ENCODE assay signal across 15 mouse cellular contexts in genomic region chr2:70588200-70588599, GRCm38 (mm10). TPM values are rescaled to one million over a fixed set of nuclear protein-coding genes. Genes with fewer than 3 reads are reported as not detected.
"Had no signal": no experiment of that assay in that cellular context is flagged by ENCODE, and none has a peak within 500 bp of the region (broad histone marks: within the 10 kb centered on the region; RNA-seq: fewer than 3 reads in every experiment).

No protein-coding gene starts in this region.

- DNase-seq: lung, adult 18-20 months; lung, embryonic 14.5 days; lung, postnatal 10 days; lung, postnatal 4 days; midbrain, embryonic 14.5 days; retina, postnatal 1 day; right cerebral cortex, adult 18-20 months; right cerebral cortex, postnatal 25 days; right cerebral cortex, postnatal 4 days; spleen, adult 18-20 months; thymus, adult 18-20 months; thymus, postnatal 14 days; thymus, postnatal 36 days had no signal

RNA-seq across cellular contexts. Expression of gene Gad1, which starts 35.3 kb away (rescaled TPM):
- total RNA-seq: megakaryocyte, adult 5-6 weeks; megakaryocyte-erythroid progenitor cell, adult 5-6 weeks had no signal
